Mouse (Mus musculus): ENCODE results near the gene Tmem181a.
"Not testable (repeated sequence)": the region's sequence is repeated elsewhere in the genome, so short reads cannot be mapped to it uniquely, and the experiment has no call there.

Gene Tmem181a

GRCm38 (mm10) chr17:6256400-6257069 is at the start of gene Tmem181a:
TSS of gene Tmem181a (plus strand) at chr17:6256860.
- not testable (repeated sequence) for DNase-seq

GRCm38 (mm10) chr17:6211721-6212120 is 44.9 kb upstream of the Tmem181a start:
- DNase-seq: no peak

GRCm38 (mm10) chr17:6215640-6216039 is 41.0 kb upstream of the Tmem181a start:
- DNase-seq: no peak

- no peak for DNase-seq
These were observed 40.1 kb upstream of the Tmem181a start for GRCm38 (mm10) chr17:6216514-6216913.

- not testable (repeated sequence) for DNase-seq
These were observed 24.0 kb upstream of the Tmem181a start for GRCm38 (mm10) chr17:6232633-6233032.

GRCm38 (mm10) chr17:6251298-6251697 is 5.4 kb upstream of the Tmem181a start:
- not testable (repeated sequence) for DNase-seq

- DNase-seq: not testable (repeated sequence)
These were observed 403 bp downstream of the Tmem181a start for GRCm38 (mm10) chr17:6257070-6257456.

- peak in 1 of 2 experiments; percentile 16 for DNase-seq
These were observed 13.5 kb downstream of the Tmem181a start for GRCm38 (mm10) chr17:6269876-6270831.

- not testable (repeated sequence) for DNase-seq
These were observed 14.2 kb downstream of the Tmem181a start for GRCm38 (mm10) chr17:6270840-6271239.

GRCm38 (mm10) chr17:6271970-6272369 is 15.3 kb downstream of the Tmem181a start:
- DNase-seq: not testable (repeated sequence)

GRCm38 (mm10) chr17:6274693-6275092 is 18.0 kb downstream of the Tmem181a start:
- not testable (repeated sequence) for DNase-seq

- DNase-seq: not testable (repeated sequence)
These were observed 22.5 kb downstream of the Tmem181a start for GRCm38 (mm10) chr17:6279205-6279604.

GRCm38 (mm10) chr17:6279772-6280171 is 23.1 kb downstream of the Tmem181a start:
- not testable (repeated sequence) for DNase-seq

- not testable (repeated sequence) for DNase-seq
These were observed 23.9 kb downstream of the Tmem181a start for GRCm38 (mm10) chr17:6280513-6280912.

GRCm38 (mm10) chr17:6283137-6283536 is 26.5 kb downstream of the Tmem181a start:
- DNase-seq: not testable (repeated sequence)

GRCm38 (mm10) chr17:6286169-6286568 is 29.5 kb downstream of the Tmem181a start:
- DNase-seq: not testable (repeated sequence)

GRCm38 (mm10) chr17:6289045-6289444 is 32.4 kb downstream of the Tmem181a start:
- DNase-seq: not testable (repeated sequence)

GRCm38 (mm10) chr17:6293882-6294281 is 37.2 kb downstream of the Tmem181a start:
- DNase-seq: not testable (repeated sequence)

GRCm38 (mm10) chr17:6297060-6297795 is 40.6 kb downstream of the Tmem181a start:
- not testable (repeated sequence) for DNase-seq

GRCm38 (mm10) chr17:6300190-6300863 is 43.7 kb downstream of the Tmem181a start:
- not testable (repeated sequence) for DNase-seq

- DNase-seq: not testable (repeated sequence)
These were observed 48.2 kb downstream of the Tmem181a start for GRCm38 (mm10) chr17:6304891-6305290.

- not testable (repeated sequence) for DNase-seq
These were observed 49.1 kb downstream of the Tmem181a start for GRCm38 (mm10) chr17:6305656-6306270.

Measured in spleen, adult 18-20 months (tissue).